Mouse (Mus musculus): ENCODE data around the gene Arhgap8. TPM values are rescaled to one million over a fixed set of nuclear protein-coding genes. Genes with fewer than 3 reads are reported as not detected.
"Not testable (repeated sequence)": the region's sequence is repeated elsewhere in the genome, so short reads cannot be mapped to it uniquely, and the experiment has no call there.

Arhgap8 gene
- total and polyA plus RNA-seq, 3 experiments = not detected

- Histone ChIP-seq H3K79me2 (ENCODE audit: control insufficient read depth, insufficient read depth, low read length, poor library complexity) (no peaks in the 10 kb centered on the region), H3K4me3 (ENCODE audit: control insufficient read depth in 1 of 2, insufficient read depth in 1 of 2, low read depth in 2 of 2, low read length in 2 of 2) (no peak overlapping the region), H3K9ac (ENCODE audit: control insufficient read depth, low read depth, low read length, poor library complexity, severe bottlenecking) (no peak overlapping the region), H3K27ac (ENCODE audit: control insufficient read depth, low read depth, low read length) (no peak overlapping the region), H3K36me3 (ENCODE audit: control insufficient read depth in 1 of 2, insufficient read depth in 2 of 2, low read length in 2 of 2) (no peaks in the 10 kb centered on the region), H3K9me3 (replicated peaks; ENCODE audit: insufficient read depth, low read length) (no peaks in the 10 kb centered on the region), H3K27me3 (ENCODE audit: control insufficient read depth in 1 of 2, insufficient read depth in 2 of 2, low read length in 2 of 2) (no peaks in the 10 kb centered on the region), H3K4me1 (ENCODE audit: control insufficient read depth in 1 of 2, insufficient read depth in 2 of 2, low read length in 2 of 2) (no peaks in the 10 kb centered on the region)
- no peak for DNase-seq (ENCODE audit: low read depth, low spot score)
- TF ChIP-seq MAZ (IDR thresholded peaks at IDR 0.05; ENCODE audit: low read depth, low read length) (no peak), MYC (IDR thresholded peaks at IDR 0.05; ENCODE audit: low read depth, low read length) (no peak), GATA1 (IDR thresholded peaks at IDR 0.05; ENCODE audit: low read depth, low read length) (no peak), KAT2A (conservative IDR thresholded peaks at IDR 0.05; ENCODE audit: low read depth, low read length) (no peak), CTCF (IDR thresholded peaks at IDR 0.05 in 2 of 3, conservative IDR thresholded peaks at IDR 0.05 in 1 of 3; ENCODE audit: control insufficient read depth in 1 of 3, insufficient read depth in 1 of 3, low read depth in 2 of 3, low read length in 3 of 3, poor library complexity in 1 of 3, severe bottlenecking in 1 of 3) (no peak), MEF2A (IDR thresholded peaks at IDR 0.05; ENCODE audit: extremely low read depth, insufficient replicate concordance, low read depth, low read length, poor library complexity, severe bottlenecking) (no peak), ZNF384 (IDR thresholded peaks at IDR 0.05; ENCODE audit: low read depth, low read length) (no peak)
These were observed 4.7 kb upstream of the Arhgap8 start for GRCm38 (mm10) chr15:84715132-84715531.

GRCm38 (mm10) chr15:84717570-84718270, 2.1 kb upstream of the Arhgap8 start:
- not testable (repeated sequence) for H3K79me2 ChIP-seq (ENCODE audit: control insufficient read depth, insufficient read depth, low read length, poor library complexity); H3K9me3 ChIP-seq (replicated peaks; ENCODE audit: insufficient read depth, low read length); DNase-seq (ENCODE audit: low read depth, low spot score); H3K4me1 ChIP-seq (ENCODE audit: control insufficient read depth in 1 of 2, insufficient read depth in 2 of 2, low read length in 2 of 2); H3K9ac ChIP-seq (ENCODE audit: control insufficient read depth, low read depth, low read length, poor library complexity, severe bottlenecking); H3K27ac ChIP-seq (ENCODE audit: control insufficient read depth, low read depth, low read length); H3K4me3 ChIP-seq (ENCODE audit: control insufficient read depth in 1 of 2, insufficient read depth in 1 of 2, low read depth in 2 of 2, low read length in 2 of 2); H3K36me3 ChIP-seq (ENCODE audit: control insufficient read depth in 1 of 2, insufficient read depth in 2 of 2, low read length in 2 of 2); H3K27me3 ChIP-seq (ENCODE audit: control insufficient read depth in 1 of 2, insufficient read depth in 2 of 2, low read length in 2 of 2)

- Histone ChIP-seq H3K4me1 (ENCODE audit: control insufficient read depth in 1 of 2, insufficient read depth in 2 of 2, low read length in 2 of 2) (no peaks in the 10 kb centered on the region), H3K4me3 (ENCODE audit: control insufficient read depth in 1 of 2, insufficient read depth in 1 of 2, low read depth in 2 of 2, low read length in 2 of 2) (no peak overlapping the region), H3K79me2 (ENCODE audit: control insufficient read depth, insufficient read depth, low read length, poor library complexity) (no peaks in the 10 kb centered on the region), H3K36me3 (ENCODE audit: control insufficient read depth in 1 of 2, insufficient read depth in 2 of 2, low read length in 2 of 2) (no peaks in the 10 kb centered on the region), H3K27me3 (ENCODE audit: control insufficient read depth in 1 of 2, insufficient read depth in 2 of 2, low read length in 2 of 2) (no peaks in the 10 kb centered on the region), H3K9ac (ENCODE audit: control insufficient read depth, low read depth, low read length, poor library complexity, severe bottlenecking) (no peak overlapping the region), H3K9me3 (replicated peaks; ENCODE audit: insufficient read depth, low read length) (no peaks in the 10 kb centered on the region), H3K27ac (ENCODE audit: control insufficient read depth, low read depth, low read length) (no peak overlapping the region)
- TF ChIP-seq NRF1 (IDR thresholded peaks at IDR 0.05; ENCODE audit: insufficient read depth, low read depth, low read length, poor library complexity, severe bottlenecking) (no peak), MEF2A (IDR thresholded peaks at IDR 0.05; ENCODE audit: extremely low read depth, insufficient replicate concordance, low read depth, low read length, poor library complexity, severe bottlenecking) (no peak), CHD2 (IDR thresholded peaks at IDR 0.05; ENCODE audit: low read length) (no peak), KAT2A (conservative IDR thresholded peaks at IDR 0.05; ENCODE audit: low read depth, low read length) (no peak), MYB (IDR thresholded peaks at IDR 0.05; ENCODE audit: low read depth, low read length) (no peak), USF2 (IDR thresholded peaks at IDR 0.05; ENCODE audit: borderline replicate concordance in 1 of 2, insufficient read depth in 1 of 2, low read depth in 1 of 2, low read length in 2 of 2) (no peak), CHD1 (IDR thresholded peaks at IDR 0.05; ENCODE audit: low read depth, low read length) (no peak), RCOR1 (IDR thresholded peaks at IDR 0.05; ENCODE audit: low read depth, low read length) (no peak), GABPA (IDR thresholded peaks at IDR 0.05; ENCODE audit: low read depth, low read length) (no peak), UBTF (IDR thresholded peaks at IDR 0.05; ENCODE audit: borderline replicate concordance, insufficient read depth, low read depth, low read length) (no peak), POLR2AphosphoS2 (IDR thresholded peaks at IDR 0.05; ENCODE audit: low read length) (no peak), POLR2AphosphoS5 (IDR thresholded peaks at IDR 0.05; ENCODE audit: borderline replicate concordance, low read depth, low read length) (no peak), MAX (IDR thresholded peaks at IDR 0.05; ENCODE audit: low read length) (no peak), MYC (IDR thresholded peaks at IDR 0.05; ENCODE audit: low read depth, low read length) (no peak), USF1 (IDR thresholded peaks at IDR 0.05; ENCODE audit: low read depth, low read length) (no peak), ZMIZ1 (IDR thresholded peaks at IDR 0.05; ENCODE audit: low read depth, low read length) (no peak), ETS1 (IDR thresholded peaks at IDR 0.05; ENCODE audit: low read depth, low read length) (no peak), CTCF (IDR thresholded peaks at IDR 0.05 in 2 of 3, conservative IDR thresholded peaks at IDR 0.05 in 1 of 3; ENCODE audit: control insufficient read depth in 1 of 3, insufficient read depth in 1 of 3, low read depth in 2 of 3, low read length in 3 of 3, poor library complexity in 1 of 3, severe bottlenecking in 1 of 3) (no peak), ZKSCAN1 (IDR thresholded peaks at IDR 0.05; ENCODE audit: low read depth, low read length) (no peak), NELFE (IDR thresholded peaks at IDR 0.05; ENCODE audit: low read depth, low read length) (no peak)
- DNase-seq (ENCODE audit: low read depth, low spot score) = no peak
These were observed 1.1 kb upstream of the Arhgap8 start for GRCm38 (mm10) chr15:84718785-84719184.

All from MEL (cell line).